Mouse (Mus musculus): Measurements from ENCODE around the gene Olfr566. TPM values are rescaled to one million over a fixed set of nuclear protein-coding genes. Genes with fewer than 3 reads are reported as not detected.

Gene Olfr566
- not detected in 2 replicates for polyA plus RNA-seq (2012; rRNA removed)

GRCm38 (mm10) chr7:102858665-102859064, at the start of gene Olfr566:
Olfr566 (minus strand) TSS chr7:102858765.
- no peak for DNase-seq (ENCODE audit: low read depth)

DNA sequence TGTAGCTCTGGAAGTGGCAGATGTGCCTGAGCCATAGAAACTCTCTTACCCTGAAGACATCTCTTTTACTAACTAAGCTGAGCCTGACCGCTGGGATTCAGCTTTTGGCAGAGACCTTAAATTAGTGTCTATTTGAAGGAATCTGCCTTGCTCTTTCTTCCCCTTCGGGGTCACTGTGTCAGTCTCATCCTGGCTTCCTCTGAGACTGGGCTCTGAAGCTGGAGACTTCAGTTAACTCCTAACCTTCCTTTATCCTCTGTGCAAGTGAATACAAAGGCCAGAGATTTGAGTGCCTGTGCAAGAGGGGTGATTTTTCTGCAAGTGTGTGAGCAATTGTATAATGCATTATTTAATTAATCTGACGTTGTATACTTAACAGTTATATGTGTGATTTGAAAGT, 32.2 kb upstream of the Olfr566 start, which contains the start of gene Olfr569:
Gene Olfr569 (minus strand): TSS at position 101 of the 400 bp plus-strand sequence.
- no peak for DNase-seq (ENCODE audit: low read depth)

- DNase-seq (ENCODE audit: low read depth): no peak
Observed at GRCm38 (mm10) chr7:102876822-102877221, 18.3 kb upstream of the Olfr566 start, which contains the start of gene Olfr568. Olfr568 (plus strand) TSS chr7:102877122.

DNA sequence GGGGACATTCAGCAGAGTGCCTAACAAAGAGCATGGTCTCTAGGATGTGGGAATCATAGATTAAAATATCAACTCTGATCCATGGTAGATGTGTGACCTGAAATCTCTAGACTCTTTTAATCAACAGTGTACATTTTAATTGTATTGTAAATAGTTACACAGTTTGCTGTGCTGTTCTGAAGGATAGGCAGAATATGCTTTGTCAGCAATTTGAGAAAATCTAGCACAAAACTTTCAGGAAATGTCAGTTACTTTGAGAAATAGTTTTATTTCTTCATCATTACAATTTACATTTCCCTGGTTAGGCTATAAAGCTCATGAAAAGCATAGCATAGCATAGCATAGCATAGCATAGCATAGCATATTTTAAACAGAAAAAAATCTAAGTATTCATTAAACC, 2.8 kb downstream of the Olfr566 start:
- no peak for DNase-seq (ENCODE audit: low read depth)

Other genes with a start within 250 kb of the Olfr566 start
- gene Olfr553, start 240.5 kb downstream of the Olfr566 start, polyA plus RNA-seq (2012; rRNA removed): not detected in 2 replicates
- gene Olfr554, start 220.3 kb downstream of the Olfr566 start, polyA plus RNA-seq (2012; rRNA removed): not detected in 2 replicates
- not detected in 2 replicates for gene Olfr555, start 199.9 kb downstream of the Olfr566 start, polyA plus RNA-seq (2012; rRNA removed)
- gene Olfr556, start 193.9 kb downstream of the Olfr566 start, polyA plus RNA-seq (2012; rRNA removed): not detected in 2 replicates
- 37.4 and 42.2 TPM in 2 replicates for gene Trim68, start 171.4 kb downstream of the Olfr566 start, polyA plus RNA-seq (2012; rRNA removed)
- gene Olfr557, start 162.9 kb downstream of the Olfr566 start, polyA plus RNA-seq (2012; rRNA removed): not detected in 2 replicates
- 2.6 and 3.6 TPM in 2 replicates for gene Olfr558, start 156.6 kb downstream of the Olfr566 start, polyA plus RNA-seq (2012; rRNA removed)
- not detected in 2 replicates for gene Olfr33, start 139.7 kb downstream of the Olfr566 start, polyA plus RNA-seq (2012; rRNA removed)
- not detected in 2 replicates for gene Olfr559, start 131.3 kb downstream of the Olfr566 start, polyA plus RNA-seq (2012; rRNA removed)
- 0.14 TPM in 1 of 2 replicates, not detected in the other for gene Olfr560, start 99.4 kb downstream of the Olfr566 start, polyA plus RNA-seq (2012; rRNA removed)
- 3.7 and 4.9 TPM in 2 replicates for gene Olfr78, start 99.3 kb downstream of the Olfr566 start, polyA plus RNA-seq (2012; rRNA removed)
- 0.09 TPM in 1 of 2 replicates, not detected in the other for gene Olfr561, start 87.5 kb downstream of the Olfr566 start, polyA plus RNA-seq (2012; rRNA removed)
- gene Olfr564, start 55.3 kb downstream of the Olfr566 start, polyA plus RNA-seq (2012; rRNA removed): not detected in 2 replicates
- gene Olfr568, start 18.4 kb upstream of the Olfr566 start, polyA plus RNA-seq (2012; rRNA removed): not detected in 2 replicates
- gene Olfr569, start 32.1 kb upstream of the Olfr566 start, polyA plus RNA-seq (2012; rRNA removed): not detected in 2 replicates
- gene Olfr570, start 35.8 kb upstream of the Olfr566 start, polyA plus RNA-seq (2012; rRNA removed): not detected in 2 replicates
- gene Olfr571, start 58.8 kb upstream of the Olfr566 start, polyA plus RNA-seq (2012; rRNA removed): not detected in 2 replicates
- not detected in 2 replicates for gene Olfr572, start 65.6 kb upstream of the Olfr566 start, polyA plus RNA-seq (2012; rRNA removed)
- not detected in 2 replicates for gene Olfr573-ps1, start 83.8 kb upstream of the Olfr566 start, polyA plus RNA-seq (2012; rRNA removed)
- gene Olfr574, start 89.7 kb upstream of the Olfr566 start, polyA plus RNA-seq (2012; rRNA removed): not detected in 2 replicates
- gene Olfr575, start 100.0 kb upstream of the Olfr566 start, polyA plus RNA-seq (2012; rRNA removed): not detected in 2 replicates
- not detected in 2 replicates for gene Olfr576, start 103.9 kb upstream of the Olfr566 start, polyA plus RNA-seq (2012; rRNA removed)
- not detected in 2 replicates for gene Olfr577, start 117.2 kb upstream of the Olfr566 start, polyA plus RNA-seq (2012; rRNA removed)
- not detected in 2 replicates for gene Olfr578, start 130.6 kb upstream of the Olfr566 start, polyA plus RNA-seq (2012; rRNA removed)
- gene Olfr582, start 179.3 kb upstream of the Olfr566 start, polyA plus RNA-seq (2012; rRNA removed): not detected in 2 replicates
- not detected in 2 replicates for gene Olfr583, start 192.5 kb upstream of the Olfr566 start, polyA plus RNA-seq (2012; rRNA removed)
- not detected in 2 replicates for gene Olfr584, start 223.1 kb upstream of the Olfr566 start, polyA plus RNA-seq (2012; rRNA removed)
- gene Olfr585, start 239.0 kb upstream of the Olfr566 start, polyA plus RNA-seq (2012; rRNA removed): not detected in 2 replicates

Measured in gonadal fat pad, adult 2 months (tissue).